Mouse (Mus musculus) lung, postnatal 14 days (tissue): ENCODE measurements around the gene Snrnp25.

Source experiments
- DNase-seq: peaks from one replicate; pipeline ENCODE4 v3.0.0; 2021

Gene Snrnp25

DNA sequence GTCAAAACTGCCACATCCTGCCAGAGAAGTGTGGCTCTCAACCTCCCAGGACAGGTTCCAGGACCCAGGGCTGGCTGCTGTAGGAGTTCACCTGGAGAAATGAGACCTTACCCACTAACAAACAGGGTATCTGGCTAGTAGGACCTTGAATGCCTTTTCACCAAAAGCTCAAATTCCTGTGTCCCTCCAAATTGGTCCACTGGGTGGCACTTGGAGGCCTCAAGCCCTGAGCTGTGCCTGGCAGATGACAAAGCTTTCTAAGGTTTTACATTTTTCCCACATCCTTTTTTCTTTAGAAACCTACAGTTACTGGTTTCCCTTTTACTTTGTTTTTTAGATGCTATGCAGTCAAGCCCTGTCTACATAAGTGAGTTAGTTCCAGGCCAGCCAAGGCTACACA lies 41.9 kb downstream of the Snrnp25 start:
- DNase-seq: no peak

DNA sequence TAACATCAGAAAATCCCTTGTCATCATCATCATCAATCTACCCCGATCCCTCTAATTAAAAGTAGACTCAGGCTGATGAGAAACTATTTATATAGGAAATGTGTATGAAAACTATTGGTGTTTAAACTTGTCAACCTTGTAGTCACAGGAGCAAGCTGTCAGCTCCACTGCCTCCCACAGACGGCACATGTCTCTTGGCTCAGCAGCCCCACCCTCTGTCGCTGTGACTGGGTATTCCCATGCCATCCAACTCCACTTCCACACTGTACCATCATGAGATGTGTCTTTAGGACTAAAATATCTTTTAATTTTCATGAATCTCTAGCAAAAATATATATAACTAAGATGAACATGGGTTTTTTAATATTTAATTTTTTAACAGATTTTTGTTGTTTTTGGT lies 43.1 kb downstream of the Snrnp25 start:
- no peak for DNase-seq

DNA sequence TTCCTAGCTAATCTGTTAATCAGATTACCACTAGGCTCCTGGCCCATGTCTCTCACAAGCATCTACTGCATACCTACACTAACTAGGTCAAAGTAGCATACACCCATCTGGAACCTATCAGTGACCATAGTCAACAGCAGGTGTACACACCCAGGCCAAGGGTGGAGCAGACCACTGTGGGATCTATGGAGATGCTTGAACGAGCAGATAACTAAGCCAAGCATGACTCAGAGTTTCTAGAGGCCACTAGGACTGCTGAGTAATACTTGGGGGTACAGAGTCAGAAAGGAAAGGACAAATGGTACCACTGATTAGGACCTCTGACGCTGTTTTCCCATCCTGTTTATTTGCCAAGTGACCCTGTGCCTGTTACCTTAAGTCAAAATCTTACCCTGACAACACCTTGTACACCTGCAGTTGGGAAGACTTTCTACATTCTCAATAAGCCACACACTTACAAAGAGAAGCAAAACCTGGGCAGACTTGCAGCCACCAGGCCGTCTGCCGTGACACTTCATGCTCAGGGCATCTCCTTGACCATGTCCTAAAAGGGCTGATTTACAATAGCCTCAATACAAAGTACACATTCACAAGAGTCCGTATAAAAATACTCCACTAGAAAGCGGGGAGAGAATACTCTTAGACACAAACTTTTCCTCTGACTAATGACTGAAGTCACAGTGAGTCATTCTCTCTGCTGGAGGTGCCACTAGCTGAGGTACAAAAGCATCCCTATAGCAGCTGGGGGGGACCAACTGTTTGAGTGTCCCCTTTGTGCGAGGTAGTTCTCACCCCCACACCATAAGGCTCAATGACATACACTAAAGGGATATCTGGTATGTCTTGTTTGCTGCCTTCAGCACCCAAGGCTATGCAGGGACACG lies 45.9 kb downstream of the Snrnp25 start:
- no peak for DNase-seq

DNA sequence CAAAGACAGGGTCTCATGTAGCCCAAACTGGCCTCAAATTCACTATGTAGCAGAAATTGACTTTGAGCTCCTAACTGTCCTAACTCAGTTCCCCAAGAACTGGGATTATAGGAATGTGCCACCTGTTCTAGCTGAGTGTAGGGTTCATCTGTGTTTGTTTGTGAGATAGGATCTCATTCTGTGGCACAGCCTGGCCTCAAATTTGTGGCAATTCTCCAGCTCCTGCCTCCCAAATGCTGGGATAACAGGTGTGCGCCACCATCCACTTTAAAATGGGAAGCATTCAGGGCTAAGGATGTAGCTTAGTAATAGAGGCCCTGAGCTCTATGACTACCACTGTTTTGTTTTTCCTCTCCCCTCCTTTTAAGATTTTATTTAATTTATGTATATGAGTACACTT lies 47.9 kb downstream of the Snrnp25 start:
- no peak for DNase-seq

DNA sequence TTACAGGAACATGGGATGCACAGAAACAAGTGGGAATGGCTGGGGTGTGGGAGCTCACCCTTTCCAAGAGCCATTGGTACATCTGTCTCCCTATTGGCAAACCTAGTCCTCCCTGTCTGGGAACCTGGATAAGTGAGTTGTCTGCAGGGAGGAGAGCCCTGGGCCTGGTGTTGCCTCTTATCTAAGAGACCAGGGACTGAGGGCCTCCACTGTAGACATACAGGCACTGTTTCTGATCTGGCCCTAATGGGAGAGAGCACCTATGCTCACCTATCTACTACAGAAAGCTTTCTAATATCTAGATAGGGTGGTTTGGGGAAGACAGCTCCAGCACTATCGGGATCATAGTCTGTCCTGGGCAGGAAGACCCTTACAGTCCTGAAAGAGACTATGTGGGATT lies 50.9 kb downstream of the Snrnp25 start:
- no peak for DNase-seq

DNA sequence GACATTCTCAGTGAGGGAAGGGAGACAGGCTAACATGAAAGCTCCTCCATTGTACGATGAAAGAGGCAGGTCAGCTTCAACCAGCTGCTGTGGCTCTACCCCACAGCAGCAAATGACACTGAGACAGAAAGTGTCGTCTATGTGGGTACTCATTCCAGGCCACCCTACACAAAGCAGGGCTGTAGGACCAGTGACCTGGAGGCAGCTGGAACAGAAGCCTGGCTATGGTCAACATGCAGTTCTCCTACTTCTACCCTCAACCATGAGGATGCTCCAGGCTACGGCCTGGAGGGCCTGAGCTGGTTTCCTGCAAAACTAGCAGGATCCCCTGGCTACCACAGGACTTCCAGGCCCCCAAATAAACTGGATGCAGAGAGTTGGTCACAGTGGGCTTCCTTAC lies 51.4 kb downstream of the Snrnp25 start:
- DNase-seq: no peak
